Mouse (Mus musculus) hindbrain, embryonic 15.5 days (tissue): ENCODE results near the gene Tjp2. TPM values are rescaled to one million over a fixed set of nuclear protein-coding genes. Genes with fewer than 3 reads are reported as not detected.

Experiments used
- polyA plus RNA-seq: library from polyadenylated mRNA; unstranded; fragments of >200 nt; fragmentation: Nextera tagmentation; extraction: Ambion mirVana; gene quantifications from 2 replicates; pipeline ENCODE4 v1.2.1, GENCODE M21; 2015

The Tjp2 gene
- polyA plus RNA-seq, 1 experiment from 2014 or later: 12.9 TPM

Other genes starting within 250 kb of the Tjp2 start
- gene Fam189a2, start 194.0 kb downstream of the Tjp2 start, polyA plus RNA-seq: 2.1 and 2.4 TPM in 2 replicates
- 40.6 and 42.2 TPM in 2 replicates for gene Fxn, start 55.6 kb upstream of the Tjp2 start, polyA plus RNA-seq